Mouse (Mus musculus): Measurements from ENCODE around the gene Dbp. TPM values are rescaled to one million over a fixed set of nuclear protein-coding genes. Genes with fewer than 3 reads are reported as not detected.

Dbp gene
- polyA plus RNA-seq, 1 experiment from 2014 or later = 3.1 TPM

GRCm38 (mm10) chr7:45741308-45741707 lies 36.4 kb downstream of the Dbp start:
- H3K27ac ChIP-seq (replicated peaks) = no peak overlapping the region
- no peaks in the 10 kb centered on the region for H3K4me1 ChIP-seq (replicated peaks)
- ATAC-seq (ENCODE audit: low read depth) = no peak
- WGBS = 88% methylated on average over 12 of the region's 12 CpGs
- peaks cover 11% of the 10 kb centered on the region; the same call in 1 of the 2 replicates for H3K27me3 ChIP-seq
- no peak overlapping the region for H3K9ac ChIP-seq
- H3K36me3 ChIP-seq = no peaks in the 10 kb centered on the region
- no peaks in the 10 kb centered on the region for H3K9me3 ChIP-seq
- H3K4me2 ChIP-seq = no peak overlapping the region
- H3K4me3 ChIP-seq = no peak overlapping the region

- H3K27ac ChIP-seq (replicated peaks) = no peak overlapping the region
- H3K27me3 ChIP-seq = peaks cover 11% of the 10 kb centered on the region; the same call in 1 of the 2 replicates
- peak overlapping the region; percentile 30 for H3K4me2 ChIP-seq
- ATAC-seq (ENCODE audit: low read depth) = no peak
- H3K4me1 ChIP-seq (replicated peaks) = no peaks in the 10 kb centered on the region
- 0 out of 2 replicates have a peak overlapping the region, but pooled peaks have one; percentile 38 for H3K9ac ChIP-seq
- H3K36me3 ChIP-seq = no peaks in the 10 kb centered on the region
- H3K9me3 ChIP-seq = no peaks in the 10 kb centered on the region
- 34% methylated on average over 11 of the region's 11 CpGs for WGBS
- no peak overlapping the region for H3K4me3 ChIP-seq
Observed at GRCm38 (mm10) chr7:45741777-45742176, 36.9 kb downstream of the Dbp start.

- 35% methylated on average over 19 of the region's 19 CpGs for WGBS
- Histone ChIP-seq H3K9ac (no peak overlapping the region), H3K27me3 (peaks cover 11% of the 10 kb centered on the region; the same call in 1 of the 2 replicates), H3K4me1 (replicated peaks) (no peaks in the 10 kb centered on the region), H3K4me3 (no peak overlapping the region), H3K4me2 (peak overlapping the region; percentile 30), H3K27ac (replicated peaks) (no peak overlapping the region), H3K9me3 (no peaks in the 10 kb centered on the region), H3K36me3 (no peaks in the 10 kb centered on the region)
- ATAC-seq (ENCODE audit: low read depth) = no peak
Observed at GRCm38 (mm10) chr7:45742338-45742737, 37.5 kb downstream of the Dbp start.

GRCm38 (mm10) chr7:45744387-45744786 lies 39.5 kb downstream of the Dbp start:
- H3K27me3 ChIP-seq = peaks cover 11% of the 10 kb centered on the region; the same call in 1 of the 2 replicates
- H3K36me3 ChIP-seq = no peaks in the 10 kb centered on the region
- ATAC-seq (ENCODE audit: low read depth) = no peak
- 42% methylated on average over 2 of the region's 2 CpGs for WGBS
- peaks cover 9% of the 10 kb centered on the region; the same call in 1 of the 2 replicates for H3K4me1 ChIP-seq (replicated peaks)
- no peaks in the 10 kb centered on the region for H3K9me3 ChIP-seq
- no peak overlapping the region for H3K4me2 ChIP-seq
- H3K9ac ChIP-seq = no peak overlapping the region
- H3K4me3 ChIP-seq = no peak overlapping the region
- H3K27ac ChIP-seq (replicated peaks) = no peak overlapping the region

- 66% methylated on average over 6 of the region's 6 CpGs for WGBS
- no peak for ATAC-seq (ENCODE audit: low read depth)
Observed at GRCm38 (mm10) chr7:45746518-45746917, 41.6 kb downstream of the Dbp start.

GRCm38 (mm10) chr7:45747450-45747849 lies 42.6 kb downstream of the Dbp start:
- Histone ChIP-seq H3K27me3 (no peaks in the 10 kb centered on the region), H3K9me3 (no peaks in the 10 kb centered on the region), H3K4me1 (replicated peaks) (peaks cover 12% of the 10 kb centered on the region; the same call in 1 of the 2 replicates), H3K9ac (no peak overlapping the region), H3K36me3 (no peaks in the 10 kb centered on the region), H3K4me3 (no peak overlapping the region), H3K4me2 (no peak overlapping the region), H3K27ac (replicated peaks) (no peak overlapping the region)
- ATAC-seq (ENCODE audit: low read depth) = no peak
- WGBS = 88% methylated on average over 5 of the region's 5 CpGs

More at GRCm38 (mm10) chr7:45746518-45746917, 41.6 kb downstream of the Dbp start:
- Histone ChIP-seq H3K36me3 (no peaks in the 10 kb centered on the region), H3K4me1 (replicated peaks) (peaks cover 12% of the 10 kb centered on the region; the same call in 1 of the 2 replicates), H3K4me3 (no peak overlapping the region), H3K27ac (replicated peaks) (no peak overlapping the region), H3K9me3 (no peaks in the 10 kb centered on the region), H3K4me2 (no peak overlapping the region), H3K27me3 (peaks cover 9% of the 10 kb centered on the region; the same call in 1 of the 2 replicates), H3K9ac (no peak overlapping the region)

- Histone ChIP-seq H3K27ac (replicated peaks) (no peak overlapping the region), H3K4me3 (no peak overlapping the region), H3K4me2 (no peak overlapping the region), H3K36me3 (no peaks in the 10 kb centered on the region), H3K9ac (no peak overlapping the region), H3K9me3 (no peaks in the 10 kb centered on the region), H3K27me3 (no peaks in the 10 kb centered on the region), H3K4me1 (replicated peaks) (peaks cover 12% of the 10 kb centered on the region; the same call in 1 of the 2 replicates)
- no peak for ATAC-seq (ENCODE audit: low read depth)
- 87% methylated on average over 7 of the region's 7 CpGs for WGBS
Observed at GRCm38 (mm10) chr7:45748110-45748509, 43.2 kb downstream of the Dbp start.

- no peaks in the 10 kb centered on the region for H3K27me3 ChIP-seq
- H3K9ac ChIP-seq = 0 out of 2 replicates have a peak overlapping the region, but pooled peaks have one; percentile 43
- no peak overlapping the region for H3K4me3 ChIP-seq
- H3K9me3 ChIP-seq = no peaks in the 10 kb centered on the region
- no peaks in the 10 kb centered on the region for H3K36me3 ChIP-seq
- no peak for ATAC-seq (ENCODE audit: low read depth)
- 0 out of 2 replicates have a peak overlapping the region, but pooled peaks have one; percentile 1 for H3K27ac ChIP-seq (replicated peaks)
- no peak overlapping the region for H3K4me2 ChIP-seq
- peaks cover 12% of the 10 kb centered on the region; the same call in 1 of the 2 replicates for H3K4me1 ChIP-seq (replicated peaks)
- 50% methylated on average over 8 of the region's 10 CpGs for WGBS
Observed at GRCm38 (mm10) chr7:45749401-45749800, 44.5 kb downstream of the Dbp start.

GRCm38 (mm10) chr7:45750162-45750561 lies 45.3 kb downstream of the Dbp start:
- Histone ChIP-seq H3K9me3 (no peaks in the 10 kb centered on the region), H3K9ac (no peak overlapping the region), H3K36me3 (no peaks in the 10 kb centered on the region), H3K4me1 (replicated peaks) (peaks cover 12% of the 10 kb centered on the region; the same call in 1 of the 2 replicates), H3K4me2 (no peak overlapping the region), H3K27me3 (no peaks in the 10 kb centered on the region), H3K27ac (replicated peaks) (no peak overlapping the region), H3K4me3 (no peak overlapping the region)
- ATAC-seq (ENCODE audit: low read depth) = no peak
- WGBS = 83% methylated on average over 9 of the region's 9 CpGs

- Histone ChIP-seq H3K9ac (no peak overlapping the region), H3K27ac (replicated peaks) (no peak overlapping the region), H3K9me3 (no peaks in the 10 kb centered on the region), H3K4me1 (replicated peaks) (peaks cover 6% of the 10 kb centered on the region), H3K4me3 (no peak overlapping the region), H3K36me3 (no peaks in the 10 kb centered on the region), H3K4me2 (no peak overlapping the region), H3K27me3 (peaks cover 33% of the 10 kb centered on the region)
- no peak for ATAC-seq (ENCODE audit: low read depth)
- WGBS = 60% methylated on average over 6 of the region's 6 CpGs
Observed at GRCm38 (mm10) chr7:45755703-45756102, 50.8 kb downstream of the Dbp start.

- H3K9me3 ChIP-seq = no peaks in the 10 kb centered on the region
- peaks cover 6% of the 10 kb centered on the region for H3K4me1 ChIP-seq (replicated peaks)
- H3K4me3 ChIP-seq = peak overlapping the region; percentile 6; the same call in 1 of the 2 replicates
- no peaks in the 10 kb centered on the region for H3K36me3 ChIP-seq
- H3K27ac ChIP-seq (replicated peaks) = no peak overlapping the region
- peaks cover 38% of the 10 kb centered on the region for H3K27me3 ChIP-seq
- peak overlapping the region; percentile 30 for H3K4me2 ChIP-seq
- H3K9ac ChIP-seq = peak overlapping the region; percentile 34; the same call in 1 of the 2 replicates
- ATAC-seq (ENCODE audit: low read depth) = no peak
- WGBS = 5% methylated on average over 26 of the region's 27 CpGs
Observed at GRCm38 (mm10) chr7:45759400-45759799, 54.5 kb downstream of the Dbp start.

Data from neural tube, embryonic 13.5 days (tissue).